Mouse (Mus musculus) CH12.LX (cell line): ENCODE data around the gene Hao2. TPM values are rescaled to one million over a fixed set of nuclear protein-coding genes. Genes with fewer than 3 reads are reported as not detected.

Source experiments
- DNase-seq: peaks from one replicate; pipeline ENCODE4 v3.0.0-alpha.2; 2013; ENCODE audit errors: extremely low read depth
- H3K27ac ChIP-seq: 2 replicates; pipeline ENCODE4 v1.5.1; 2012; ENCODE audit warnings: low read depth, mild to moderate bottlenecking, control low read depth, moderate library complexity; ENCODE audit not compliant: insufficient read depth
- H3K27me3 ChIP-seq: replicated peaks from 2 replicates; pipeline ENCODE3; 2012; ENCODE audit warnings: inconsistent platforms
- H3K36me3 ChIP-seq, 2 experiments: replicated peaks in 1 of 2; 2 replicates each; pipeline versions ENCODE3 to v1.6.1; 2012; ENCODE audit warnings: inconsistent platforms in 1 of 2, low read length in 1 of 2, mild to moderate bottlenecking in 1 of 2, mixed read lengths in 1 of 2, moderate library complexity in 1 of 2; ENCODE audit not compliant: control insufficient read depth in 1 of 2, insufficient read depth in 1 of 2
- H3K4me1 ChIP-seq, 2 experiments: 2 replicates each; pipeline ENCODE4 v1.6.1; 2012; ENCODE audit warnings: inconsistent platforms in 1 of 2, moderate library complexity in 1 of 2; ENCODE audit not compliant: insufficient read depth in 2 of 2, control insufficient read depth in 1 of 2
- H3K4me2 ChIP-seq: 2 replicates; pipeline ENCODE4 v1.6.1; 2012; ENCODE audit warnings: low read depth, mild to moderate bottlenecking, control low read depth; ENCODE audit not compliant: poor library complexity, insufficient read depth, severe bottlenecking
- H3K4me3 ChIP-seq, 3 experiments: fragments of 150-350 bp in 1 of 3; sonication (generic) in 1 of 3; replicated peaks in 1 of 3; 2 replicates each; pipeline versions ENCODE3 to v1.5.1; 2011 to 2012; ENCODE audit warnings: low read depth in 2 of 3, low read length in 2 of 3, mild to moderate bottlenecking in 2 of 3, moderate library complexity in 2 of 3, control low read depth in 1 of 3, improper control_type of control experiment in 1 of 3, inconsistent platforms in 1 of 3, mixed read lengths in 1 of 3; ENCODE audit not compliant: poor library complexity in 1 of 3
- H3K79me2 ChIP-seq: replicated peaks from 2 replicates; pipeline ENCODE4 v1.6.1; 2012; ENCODE audit warnings: mild to moderate bottlenecking, moderate library complexity; ENCODE audit not compliant: control insufficient read depth, poor library complexity, insufficient read depth, severe bottlenecking; ENCODE audit errors: extremely low read depth
- H3K9ac ChIP-seq: 2 replicates; pipeline ENCODE4 v1.6.1; 2012; ENCODE audit warnings: low read depth, mild to moderate bottlenecking, control low read depth, moderate library complexity; ENCODE audit not compliant: insufficient read depth
- H3K9me3 ChIP-seq: replicated peaks from 2 replicates; pipeline ENCODE3; 2012; ENCODE audit warnings: low read length, inconsistent platforms, mixed read lengths
- CHD1 ChIP-seq: IDR thresholded peaks from 2 replicates; pipeline ENCODE4 v1.6.1; 2012; ENCODE audit warnings: low read depth, low read length, improper control_type of control experiment, inconsistent platforms
- CHD2 ChIP-seq: IDR thresholded peaks from 2 replicates; pipeline ENCODE4 v1.6.1; 2011; ENCODE audit warnings: low read length, improper control_type of control experiment
- ETS1 ChIP-seq: conservative IDR thresholded peaks from 2 replicates; pipeline ENCODE4 v1.6.1; 2012; ENCODE audit warnings: low read depth, mild to moderate bottlenecking, inconsistent platforms, low read length, improper control_type of control experiment, moderate library complexity
- KAT2A ChIP-seq: IDR thresholded peaks from 2 replicates; pipeline ENCODE4 v1.6.1; 2012; ENCODE audit warnings: low read length, improper control_type of control experiment, inconsistent platforms; ENCODE audit not compliant: insufficient replicate concordance
- MAX ChIP-seq: IDR thresholded peaks from 2 replicates; pipeline ENCODE4 v1.6.1; 2011; ENCODE audit warnings: low read length, improper control_type of control experiment
- MXI1 ChIP-seq: IDR thresholded peaks from 2 replicates; pipeline ENCODE4 v1.6.1; 2011; ENCODE audit warnings: mild to moderate bottlenecking, low read depth, low read length, improper control_type of control experiment
- MYC ChIP-seq: IDR thresholded peaks from 2 replicates; pipeline ENCODE4 v1.6.1; 2011; ENCODE audit warnings: low read depth, mild to moderate bottlenecking, improper control_type of control experiment, low read length
- NELFE ChIP-seq: IDR thresholded peaks from 2 replicates; pipeline ENCODE4 v1.6.1; 2011; ENCODE audit warnings: low read depth, low read length, improper control_type of control experiment
- POLR2A ChIP-seq: IDR thresholded peaks from 2 replicates; pipeline ENCODE4 v1.6.1; 2011; ENCODE audit warnings: low read depth, mild to moderate bottlenecking, improper control_type of control experiment, low read length
- RCOR1 ChIP-seq: conservative IDR thresholded peaks from 2 replicates; pipeline ENCODE4 v1.6.1; 2012; ENCODE audit warnings: low read depth, mild to moderate bottlenecking, inconsistent platforms, low read length, improper control_type of control experiment
- SIN3A ChIP-seq: IDR thresholded peaks from 2 replicates; pipeline ENCODE4 v1.6.1; 2012; ENCODE audit warnings: low read length, improper control_type of control experiment, inconsistent platforms
- UBTF ChIP-seq: IDR thresholded peaks from 2 replicates; pipeline ENCODE4 v1.6.1; 2012; ENCODE audit warnings: low read depth, mild to moderate bottlenecking, inconsistent platforms, low read length, improper control_type of control experiment, moderate library complexity
- USF1 ChIP-seq: IDR thresholded peaks from 2 replicates; pipeline ENCODE4 v1.6.1; 2014; ENCODE audit warnings: low read depth, mild to moderate bottlenecking, inconsistent platforms, low read length, improper control_type of control experiment
- USF2 ChIP-seq: conservative IDR thresholded peaks from 2 replicates; pipeline ENCODE4 v1.6.1; 2011; ENCODE audit warnings: low read depth, low read length, improper control_type of control experiment
- ZKSCAN1 ChIP-seq: IDR thresholded peaks from 2 replicates; pipeline ENCODE4 v1.6.1; 2012; ENCODE audit warnings: low read depth, inconsistent platforms, low read length, improper control_type of control experiment, borderline replicate concordance
- ZNF384 ChIP-seq: IDR thresholded peaks from 2 replicates; pipeline ENCODE4 v1.6.1; 2012; ENCODE audit warnings: low read depth, low read length, improper control_type of control experiment, inconsistent platforms
- dilution Hi-C: fragments of 300-500 bp; cut with MboI; formaldehyde crosslinking; loops from 2 replicates; pipeline ENCODE4 v1.14.3; 2020; ENCODE audit warnings: low sequenced_read_pairs; ENCODE audit not compliant: extremely low pct_unique_long_range_greater_than_20kb, extremely low pct_ligation_motif_present
- in situ Hi-C: fragments of 300-500 bp; cut with MboI; formaldehyde crosslinking; loops from 3 replicates; pipeline ENCODE4 v1.14.3; 2019; ENCODE audit warnings: low sequenced_read_pairs, low pct_ligation_motif_present, low pct_unique_long_range_greater_than_20kb, mixed read lengths
- polyA plus RNA-seq: library from polyadenylated mRNA; unstranded; fragments of >175 nt; gene quantifications from 2 replicates; pipeline ENCODE4 v1.2.1, GENCODE M21; 2012; ENCODE audit warnings: low read depth; ENCODE audit not compliant: insufficient read length
- total RNA-seq, 2 experiments: library from RNA; depleted of rRNA; stranded (reverse); fragments of 300-350 nt in 1 of 2; fragments of >200 nt in 1 of 2; gene quantifications; 2 replicates each; pipeline ENCODE4 v1.2.3; 2012 to 2014

Gene Hao2
- total and polyA plus RNA-seq, 3 experiments: not detected

- dilution Hi-C loops: no loop called here
- no peaks in the 10 kb centered on the region for H3K9me3 ChIP-seq
- no peak overlapping the region for H3K9ac ChIP-seq
- H3K27ac ChIP-seq: no peak overlapping the region
- DNase-seq: no peak
- no peak overlapping the region for H3K4me3 ChIP-seq
- no peaks in the 10 kb centered on the region for H3K36me3 ChIP-seq
- in situ Hi-C loops: no loop called here
- no peaks in the 10 kb centered on the region for H3K27me3 ChIP-seq
- no peaks in the 10 kb centered on the region for H3K79me2 ChIP-seq
- no peak overlapping the region for H3K4me2 ChIP-seq
- H3K4me1 ChIP-seq: no peaks in the 10 kb centered on the region
- TF ChIP-seq SIN3A (no peak), ZNF384 (no peak)
Measured at GRCm38 (mm10) chr3:98855160-98855559, 37.9 kb downstream of the Hao2 start.

DNA sequence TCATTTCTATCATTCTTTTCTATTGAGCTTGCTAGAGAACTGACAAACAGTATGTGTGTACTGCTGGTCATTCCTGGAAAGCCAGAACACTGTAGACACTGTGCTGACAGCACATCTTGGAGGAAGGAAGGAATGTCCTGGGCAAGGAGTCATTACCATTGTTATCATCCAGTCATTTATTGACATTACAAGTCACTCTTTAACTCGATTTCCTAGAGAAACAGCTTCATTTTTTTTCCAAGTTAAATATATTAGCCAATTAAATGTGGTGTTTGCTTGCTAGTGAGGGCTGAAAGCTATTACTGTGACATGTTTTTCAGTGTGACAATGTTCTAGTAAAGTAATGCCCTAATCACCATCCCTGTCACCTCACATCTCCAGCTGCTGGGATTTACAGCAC lies 39.4 kb downstream of the Hao2 start:
- H3K79me2 ChIP-seq: no peaks in the 10 kb centered on the region
- no peak overlapping the region for H3K9ac ChIP-seq
- no peaks in the 10 kb centered on the region for H3K36me3 ChIP-seq
- H3K4me2 ChIP-seq: no peak overlapping the region
- H3K27me3 ChIP-seq: no peaks in the 10 kb centered on the region
- no peak for DNase-seq
- H3K27ac ChIP-seq: no peak overlapping the region
- no peaks in the 10 kb centered on the region for H3K9me3 ChIP-seq
- dilution Hi-C loops (no loop called here), in situ Hi-C loops (no loop called here)
- no peaks in the 10 kb centered on the region for H3K4me1 ChIP-seq
- TF ChIP-seq MXI1 (no peak), ETS1 (no peak), KAT2A (no peak), RCOR1 (no peak), MAX (no peak), POLR2A (no peak), MYC (no peak), CHD2 (no peak), NELFE (no peak), UBTF (no peak), USF2 (no peak), CHD1 (no peak)
- H3K4me3 ChIP-seq: no peak overlapping the region

GRCm38 (mm10) chr3:98853051-98853450 lies 40.0 kb downstream of the Hao2 start:
- Histone ChIP-seq H3K27me3 (no peaks in the 10 kb centered on the region), H3K27ac (no peak overlapping the region), H3K9ac (no peak overlapping the region)
- no peak for DNase-seq
- dilution Hi-C loops: no loop called here
- TF ChIP-seq ZKSCAN1 (no peak), POLR2A (no peak), USF1 (no peak), ETS1 (no peak)
- TF ChIP-seq, all 38 proteins: peak for 0
- H3K4me3 ChIP-seq: no peak overlapping the region
- no peak overlapping the region for H3K4me2 ChIP-seq
- no peaks in the 10 kb centered on the region for H3K9me3 ChIP-seq
- no peaks in the 10 kb centered on the region for H3K4me1 ChIP-seq
- in situ Hi-C loops: no loop called here
- H3K79me2 ChIP-seq: no peaks in the 10 kb centered on the region
- no peaks in the 10 kb centered on the region for H3K36me3 ChIP-seq
